Mouse (Mus musculus) ES-E14 (cell line): ENCODE measurements around the gene Angpt4. TPM values are rescaled to one million over a fixed set of nuclear protein-coding genes. Genes with fewer than 3 reads are reported as not detected.

Experiments used
- DNase-seq: peaks from one replicate; pipeline ENCODE4 v3.0.0-alpha.2; 2013; ENCODE audit warnings: low read depth, low spot score
- H3K27ac ChIP-seq: 2 replicates; pipeline ENCODE4 v1.5.1; 2012; ENCODE audit warnings: low read depth, mild to moderate bottlenecking, low read length, moderate library complexity, mixed read lengths; ENCODE audit not compliant: poor library complexity, insufficient read depth, severe bottlenecking
- H3K36me3 ChIP-seq: 2 replicates; pipeline ENCODE4 v1.6.1; 2012; ENCODE audit warnings: mild to moderate bottlenecking, low read length, moderate library complexity, mixed read lengths; ENCODE audit not compliant: control insufficient read depth, poor library complexity, insufficient read depth, severe bottlenecking
- H3K4me1 ChIP-seq, 2 experiments: fragments of 150-350 bp in 1 of 2; sonication (generic) in 1 of 2; 2 replicates each; pipeline ENCODE4 v1.6.1; 2012; ENCODE audit warnings: low read length in 2 of 2, mild to moderate bottlenecking in 1 of 2, mixed read lengths in 1 of 2; ENCODE audit not compliant: control insufficient read depth in 2 of 2, insufficient read depth in 2 of 2, poor library complexity in 1 of 2
- H3K4me3 ChIP-seq, 2 experiments: fragments of 150-350 bp in 1 of 2; sonication (generic) in 1 of 2; 2 replicates each; pipeline ENCODE4 v1.5.1; 2012; ENCODE audit warnings: low read length in 2 of 2, low read depth in 1 of 2, mild to moderate bottlenecking in 1 of 2, mixed read lengths in 1 of 2; ENCODE audit not compliant: insufficient read depth in 1 of 2, poor library complexity in 1 of 2, severe bottlenecking in 1 of 2
- H3K9ac ChIP-seq: 2 replicates; pipeline ENCODE4 v1.6.1; 2012; ENCODE audit warnings: low read depth, mild to moderate bottlenecking, low read length, mixed read lengths; ENCODE audit not compliant: poor library complexity, insufficient read depth, severe bottlenecking
- H3K9me3 ChIP-seq: fragments of 150-350 bp; sonication (generic); 2 replicates; pipeline ENCODE4 v1.6.1; 2012; ENCODE audit warnings: low read depth, mild to moderate bottlenecking, low read length; ENCODE audit not compliant: control insufficient read depth, insufficient read depth
- CHD2 ChIP-seq: IDR thresholded peaks from 2 replicates; pipeline ENCODE4 v1.6.1; 2014; ENCODE audit warnings: mild to moderate bottlenecking, low read depth, low read length, inconsistent platforms
- HCFC1 ChIP-seq: IDR thresholded peaks from 2 replicates; pipeline ENCODE4 v1.6.1; 2012; ENCODE audit warnings: low read length, inconsistent platforms, borderline replicate concordance; ENCODE audit not compliant: insufficient read depth
- MAFK ChIP-seq: IDR thresholded peaks from 2 replicates; pipeline ENCODE4 v1.6.1; 2014; ENCODE audit warnings: mild to moderate bottlenecking, low read depth, low read length, inconsistent platforms; ENCODE audit not compliant: insufficient read depth
- ZC3H11A ChIP-seq: IDR thresholded peaks from 2 replicates; pipeline ENCODE4 v1.6.1; 2012; ENCODE audit warnings: low read depth, mild to moderate bottlenecking, inconsistent platforms, low read length, borderline replicate concordance
- ZNF384 ChIP-seq: IDR thresholded peaks from 2 replicates; pipeline ENCODE4 v1.6.1; 2012; ENCODE audit warnings: low read depth, low read length, inconsistent platforms
- in situ Hi-C, 2 experiments: fragments of 600-800 bp; cut with MboI; formaldehyde crosslinking; loops; one replicate each; pipeline ENCODE4 v1.15.1; 2025; ENCODE audit warnings: low sequenced_read_pairs in 2 of 2, inconsistent platforms in 1 of 2; ENCODE audit not compliant: unreplicated experiment in 2 of 2
- total RNA-seq: library from RNA; depleted of rRNA; stranded (reverse); fragments of 300-350 nt; gene quantifications from 2 replicates; pipeline ENCODE4 v1.2.3, GENCODE M21; 2012

Angpt4 gene
- total RNA-seq, 1 experiment = 0.98 TPM

- H3K36me3 ChIP-seq = peaks cover 16% of the 10 kb centered on the region
- no peak overlapping the region for H3K9ac ChIP-seq
- no peak for TF ChIP-seq ZC3H11A
- H3K27ac ChIP-seq = no peak overlapping the region
- DNase-seq = no peak
- H3K4me1 ChIP-seq = peaks cover 9 to 32% of the 10 kb centered on the region in 2 experiments; a peak in 3 of 4 replicates
- no peaks in the 10 kb centered on the region for H3K9me3 ChIP-seq
- H3K4me3 ChIP-seq = no peak overlapping the region
- in situ Hi-C loops = no loop called here
These were observed 58.4 kb downstream of the Angpt4 start for GRCm38 (mm10) chr2:151969396-151969795.

GRCm38 (mm10) chr2:151970191-151971172, 59.5 kb downstream of the Angpt4 start:
- Histone ChIP-seq H3K27ac (no peak overlapping the region), H3K4me1 (peaks cover 9 to 30% of the 10 kb centered on the region in 2 experiments; a peak in 3 of 4 replicates), H3K9ac (peak overlapping the region; percentile 28; the same call in 1 of the 2 replicates), H3K36me3 (peaks cover 16% of the 10 kb centered on the region), H3K9me3 (no peaks in the 10 kb centered on the region), H3K4me3 (peak overlapping the region; percentile 55 to 56)
- DNase-seq = peak; percentile 94
- in situ Hi-C loops = no loop called here
- TF ChIP-seq MAFK = no peak
- TF ChIP-seq ZNF384 = no peak
- no peak for TF ChIP-seq CHD2
- TF ChIP-seq HCFC1 = peak; percentile 42; the same call in 1 of the 2 replicates
- TF ChIP-seq ZC3H11A = no peak

- DNase-seq = no peak
- H3K9ac ChIP-seq = no peak overlapping the region
- no peak overlapping the region for H3K27ac ChIP-seq
- H3K4me1 ChIP-seq = peaks cover 9 to 30% of the 10 kb centered on the region in 2 experiments; a peak in 3 of 4 replicates
- H3K9me3 ChIP-seq = no peaks in the 10 kb centered on the region
- H3K36me3 ChIP-seq = peaks cover 16% of the 10 kb centered on the region
- TF ChIP-seq MAFK (no peak), CHD2 (no peak), ZNF384 (no peak), ZC3H11A (no peak)
- in situ Hi-C loops = no loop called here
- no peak overlapping the region for H3K4me3 ChIP-seq
These were observed 60.7 kb downstream of the Angpt4 start for GRCm38 (mm10) chr2:151971748-151972147.

- Histone ChIP-seq H3K27ac (no peak overlapping the region), H3K4me3 (peak overlapping the region; percentile 38 to 64), H3K4me1 (peaks cover 11 to 34% of the 10 kb centered on the region in 2 experiments; a peak in 3 of 4 replicates), H3K9ac (peak overlapping the region; percentile 33; the same call in 1 of the 2 replicates), H3K9me3 (no peaks in the 10 kb centered on the region), H3K36me3 (peaks cover 16% of the 10 kb centered on the region)
- no peak for DNase-seq
- TF ChIP-seq ZC3H11A (no peak), MAFK (no peak), CHD2 (no peak), HCFC1 (no peak), ZNF384 (no peak)
- in situ Hi-C loops = no loop called here
These were observed 62.0 kb downstream of the Angpt4 start for GRCm38 (mm10) chr2:151972880-151973594.
